Mouse (Mus musculus) bone marrow, adult 2 months (tissue): ENCODE measurements around the gene Cops4.

ENCODE experiments used
- CTCF ChIP-seq: fragments of 200-500 bp; IDR thresholded peaks from 2 replicates; pipeline ENCODE4 v1.5.1; 2011; ENCODE audit warnings: low read length, control low read depth; ENCODE audit not compliant: control insufficient read depth, insufficient read depth
- POLR2A ChIP-seq: fragments of 200-500 bp; IDR thresholded peaks from 2 replicates; pipeline ENCODE4 v1.6.1; 2011; ENCODE audit warnings: low read depth, mild to moderate bottlenecking, control low read depth, low read length, borderline replicate concordance; ENCODE audit not compliant: control insufficient read depth

- TF ChIP-seq CTCF (no peak), POLR2A (no peak)
Observed at GRCm38 (mm10) chr5:100558783-100559182, 40.7 kb downstream of the Cops4 start.
